Mouse (Mus musculus): ENCODE measurements around the gene Nubp1.

DNA sequence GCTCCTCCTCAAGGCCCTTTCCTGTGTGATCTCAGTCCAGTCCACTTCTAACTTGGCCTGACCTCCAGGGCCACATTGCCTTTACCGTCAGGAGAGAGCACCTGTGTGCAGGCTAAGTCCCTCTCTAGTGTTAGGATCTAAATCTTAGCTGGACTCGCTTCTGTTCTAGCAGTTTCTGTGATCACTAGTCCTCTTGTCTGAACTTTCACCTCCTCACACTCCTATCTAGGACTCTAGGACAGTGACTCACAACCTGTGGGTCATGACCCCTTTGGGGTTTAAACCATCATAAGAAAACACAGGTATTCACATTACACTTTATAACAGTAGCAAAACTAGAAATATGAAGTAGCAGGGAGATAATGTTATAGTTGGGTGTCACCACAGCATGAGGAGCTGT, 40.2 kb downstream of the Nubp1 start:
- no peak for TF ChIP-seq CTCF (IDR thresholded peaks at IDR 0.05; ENCODE audit: control insufficient read depth, insufficient read depth, insufficient replicate concordance, low read depth, low read length)
- no peak for TF ChIP-seq POLR2A (IDR thresholded peaks at IDR 0.05; ENCODE audit: control insufficient read depth, low read depth, low read length)
